Mouse (Mus musculus) brain, embryonic 18.5 days (tissue): ENCODE results near the gene B3gat2.

Source experiments
- DNase-seq: peaks from one replicate; pipeline ENCODE4 v3.0.0-alpha.2; 2012; ENCODE audit warnings: low read depth, low spot score

Gene B3gat2

GRCm38 (mm10) chr1:23834246-23834645 lies 72.7 kb downstream of the B3gat2 start:
- no peak for DNase-seq

- DNase-seq: peak; percentile 26
Observed at GRCm38 (mm10) chr1:23834819-23835218, 73.3 kb downstream of the B3gat2 start.

- no peak for DNase-seq
Observed at GRCm38 (mm10) chr1:23836630-23837029, 75.1 kb downstream of the B3gat2 start.

- no peak for DNase-seq
Observed at GRCm38 (mm10) chr1:23840924-23841323, 79.4 kb downstream of the B3gat2 start.

- no peak for DNase-seq
Observed at GRCm38 (mm10) chr1:23842629-23843028, 81.1 kb downstream of the B3gat2 start.

- no peak for DNase-seq
Observed at GRCm38 (mm10) chr1:23843790-23844189, 82.2 kb downstream of the B3gat2 start.

GRCm38 (mm10) chr1:23845007-23845406 lies 83.5 kb downstream of the B3gat2 start:
- DNase-seq: no peak

- no peak for DNase-seq
Observed at GRCm38 (mm10) chr1:23846044-23846680, 84.6 kb downstream of the B3gat2 start.

GRCm38 (mm10) chr1:23855623-23856022 lies 94.1 kb downstream of the B3gat2 start:
- no peak for DNase-seq

GRCm38 (mm10) chr1:23860944-23861343 lies 99.4 kb downstream of the B3gat2 start:
- no peak for DNase-seq

- no peak for DNase-seq
Observed at GRCm38 (mm10) chr1:23865566-23865965, 104.0 kb downstream of the B3gat2 start.

- DNase-seq: no peak
Observed at GRCm38 (mm10) chr1:23867350-23867862, 105.9 kb downstream of the B3gat2 start.

GRCm38 (mm10) chr1:23872194-23872593 lies 110.6 kb downstream of the B3gat2 start:
- DNase-seq: no peak

- no peak for DNase-seq
Observed at GRCm38 (mm10) chr1:23882681-23883080, 121.1 kb downstream of the B3gat2 start.

- DNase-seq: peak; percentile 16
Observed at GRCm38 (mm10) chr1:23884087-23884668, 122.6 kb downstream of the B3gat2 start.

- DNase-seq: no peak
Observed at GRCm38 (mm10) chr1:23884914-23885313, 123.4 kb downstream of the B3gat2 start.

- DNase-seq: no peak
Observed at GRCm38 (mm10) chr1:23892072-23892471, 130.5 kb downstream of the B3gat2 start.
